Mouse (Mus musculus): ENCODE results near the gene Rasgef1b.

DNA sequence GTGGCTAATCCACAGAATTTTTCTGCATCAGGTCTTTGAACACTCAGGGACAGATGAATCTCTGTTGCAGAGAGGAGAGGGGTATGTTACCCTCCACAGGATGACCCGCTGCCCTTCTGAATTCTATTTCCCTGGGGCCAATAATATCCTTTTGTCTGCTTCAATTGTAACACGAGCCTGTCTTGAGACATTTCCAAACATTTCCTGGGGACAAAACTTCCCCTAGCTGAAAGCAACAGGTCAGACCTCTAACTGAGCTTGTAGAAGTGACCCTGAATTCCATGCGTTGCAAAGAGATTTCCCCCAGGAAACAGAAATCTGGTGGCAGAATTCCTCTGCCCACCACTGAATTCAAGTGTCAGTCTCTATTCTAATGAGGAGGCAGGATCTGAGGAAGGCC, 169.1 kb downstream of the Rasgef1b start:
- TF ChIP-seq POLR2A (IDR thresholded peaks at IDR 0.05; ENCODE audit: extremely low read depth, insufficient read depth, low read length) (no peak), CTCF (IDR thresholded peaks at IDR 0.05; ENCODE audit: extremely low read depth, insufficient read depth, low read length) (no peak)

All from cortical plate, adult 2 months (tissue).